Mouse (Mus musculus) c-Kit-positive CD71-positive TER-119-positive erythroid progenitor cells, embryonic 14.5 days (primary cell): ENCODE measurements around the gene Ccdc159.

Experiments
- DNase-seq: peaks from one replicate; pipeline ENCODE4 v3.0.0-alpha.2; 2013; ENCODE audit warnings: low spot score

The Ccdc159 gene

GRCm38 (mm10) chr9:21935466-21936131 lies 8.3 kb downstream of the Ccdc159 start:
- DNase-seq = no peak

- DNase-seq = peak; percentile 78
Observed at GRCm38 (mm10) chr9:21936692-21937570, 9.7 kb downstream of the Ccdc159 start, which contains the start of gene Plppr2. TSS of gene Plppr2 (plus strand) at chr9:21937033.

- DNase-seq = no peak
Observed at GRCm38 (mm10) chr9:21937711-21938175, 10.5 kb downstream of the Ccdc159 start.

- DNase-seq = no peak
Observed at GRCm38 (mm10) chr9:21938234-21938855, 11.1 kb downstream of the Ccdc159 start.

GRCm38 (mm10) chr9:21943046-21943445 lies 15.8 kb downstream of the Ccdc159 start:
- no peak for DNase-seq

- DNase-seq = no peak
Observed at GRCm38 (mm10) chr9:21943638-21944037, 16.4 kb downstream of the Ccdc159 start.

- no peak for DNase-seq
Observed at GRCm38 (mm10) chr9:21944267-21944666, 17.0 kb downstream of the Ccdc159 start.

GRCm38 (mm10) chr9:21947540-21948130 lies 20.4 kb downstream of the Ccdc159 start:
- no peak for DNase-seq

- DNase-seq = no peak
Observed at GRCm38 (mm10) chr9:21948146-21948545, 20.9 kb downstream of the Ccdc159 start.

- DNase-seq = no peak
Observed at GRCm38 (mm10) chr9:21948790-21949189, 21.5 kb downstream of the Ccdc159 start.

- DNase-seq = peak; percentile 69
Observed at GRCm38 (mm10) chr9:21950322-21950721, 23.1 kb downstream of the Ccdc159 start.

- DNase-seq = no peak
Observed at GRCm38 (mm10) chr9:21951977-21952376, 24.7 kb downstream of the Ccdc159 start.

GRCm38 (mm10) chr9:21953600-21953999 lies 26.3 kb downstream of the Ccdc159 start:
- DNase-seq = no peak

GRCm38 (mm10) chr9:21954635-21955034 lies 27.4 kb downstream of the Ccdc159 start:
- no peak for DNase-seq

GRCm38 (mm10) chr9:21955225-21955569 lies 27.9 kb downstream of the Ccdc159 start:
- DNase-seq = no peak

- peak; percentile 99 for DNase-seq
Observed at GRCm38 (mm10) chr9:21955570-21956281, 28.5 kb downstream of the Ccdc159 start, which contains the start of gene Swsap1. TSS of gene Swsap1 (plus strand) at chr9:21955755.

GRCm38 (mm10) chr9:21958372-21958771 lies 31.1 kb downstream of the Ccdc159 start:
- no peak for DNase-seq

- no peak for DNase-seq
Observed at GRCm38 (mm10) chr9:21959244-21959643, 32.0 kb downstream of the Ccdc159 start.

- no peak for DNase-seq
Observed at GRCm38 (mm10) chr9:21960135-21960534, 32.9 kb downstream of the Ccdc159 start.

- DNase-seq = no peak
Observed at GRCm38 (mm10) chr9:21960558-21961208, 33.4 kb downstream of the Ccdc159 start.

GRCm38 (mm10) chr9:21961366-21961980 lies 34.2 kb downstream of the Ccdc159 start:
- DNase-seq = no peak
